Mouse (Mus musculus) heart, embryonic 16.5 days (tissue): Measurements from ENCODE around the gene Serpinf2. TPM values are rescaled to one million over a fixed set of nuclear protein-coding genes. Genes with fewer than 3 reads are reported as not detected.

ENCODE experiments used
- ATAC-seq: fragments of 200-750 bp; cut with Nextera tagmentation; replicated peaks from 2 replicates; pipeline ENCODE4 v1.8.0; 2017; ENCODE audit warnings: moderate number of reproducible peaks; ENCODE audit not compliant: insufficient read depth, low FRiP score; ENCODE audit errors: extremely low read depth
- H3K27ac ChIP-seq: fragments of 300-500 bp; sonication (generic); 2 replicates; pipeline ENCODE4 v1.5.1; 2014; ENCODE audit warnings: mild to moderate bottlenecking, low read length, control low read depth, moderate library complexity
- H3K27me3 ChIP-seq: fragments of 300-500 bp; sonication (generic); 2 replicates; pipeline ENCODE4 v1.6.1; 2014; ENCODE audit warnings: low read length, mixed read lengths; ENCODE audit not compliant: control insufficient read depth, insufficient read depth
- H3K36me3 ChIP-seq: fragments of 300-500 bp; sonication (generic); 2 replicates; pipeline ENCODE4 v1.6.1; 2014; ENCODE audit not compliant: control insufficient read depth, insufficient read depth
- H3K4me1 ChIP-seq: fragments of 300-500 bp; sonication (generic); 2 replicates; pipeline ENCODE4 v1.6.1; 2014; ENCODE audit warnings: low read length, mixed read lengths; ENCODE audit not compliant: control insufficient read depth, insufficient read depth
- H3K4me2 ChIP-seq: fragments of 300-500 bp; sonication (generic); 2 replicates; pipeline ENCODE4 v1.6.1; 2014; ENCODE audit warnings: low read depth, mild to moderate bottlenecking, control low read depth, low read length
- H3K4me3 ChIP-seq: fragments of 300-500 bp; sonication (generic); 2 replicates; pipeline ENCODE4 v1.5.1; 2014; ENCODE audit warnings: mild to moderate bottlenecking, control low read depth, low read length
- H3K9ac ChIP-seq: fragments of 300-500 bp; sonication (generic); 2 replicates; pipeline ENCODE4 v1.6.1; 2014; ENCODE audit warnings: low read length, control low read depth
- H3K9me3 ChIP-seq: fragments of 300-500 bp; sonication (generic); replicated peaks from 2 replicates; pipeline ENCODE4 v1.6.1; 2016; ENCODE audit warnings: low read length; ENCODE audit not compliant: control insufficient read depth
- WGBS: fragments of 180-500 bp; shearing (Covaris S2); extraction: QIAGEN DNeasy Blood & Tissue Kit; methylation state at CpG from one replicate; pipeline ENCODE4 v1.1.7; 2014; 5-methylcytosine and 5-hydroxymethylcytosine counted together
- polyA plus RNA-seq: library from polyadenylated mRNA; unstranded; fragments of >200 nt; fragmentation: Nextera tagmentation; extraction: Ambion mirVana; gene quantifications from 2 replicates; pipeline ENCODE4 v1.2.1, GENCODE M21; 2015

The Serpinf2 gene
- polyA plus RNA-seq, 1 experiment from 2014 or later = 0.75 TPM

- no peaks in the 10 kb centered on the region for H3K36me3 ChIP-seq
- no peaks in the 10 kb centered on the region for H3K27me3 ChIP-seq
- H3K4me3 ChIP-seq = no peak overlapping the region
- H3K27ac ChIP-seq = no peak overlapping the region
- no peak overlapping the region for H3K9ac ChIP-seq
- H3K4me1 ChIP-seq = no peaks in the 10 kb centered on the region
- WGBS = 87% methylated on average over 3 of the region's 3 CpGs
- H3K4me2 ChIP-seq = no peak overlapping the region
- H3K9me3 ChIP-seq = no peaks in the 10 kb centered on the region
- no peak for ATAC-seq
Observed at GRCm38 (mm10) chr11:75424459-75424858, 14.9 kb downstream of the Serpinf2 start.

GRCm38 (mm10) chr11:75424033-75424432 lies 15.4 kb downstream of the Serpinf2 start:
- H3K9me3 ChIP-seq = no peaks in the 10 kb centered on the region
- H3K4me2 ChIP-seq = no peak overlapping the region
- no peak for ATAC-seq
- no peaks in the 10 kb centered on the region for H3K36me3 ChIP-seq
- H3K27ac ChIP-seq = no peak overlapping the region
- no peaks in the 10 kb centered on the region for H3K27me3 ChIP-seq
- no peak overlapping the region for H3K9ac ChIP-seq
- WGBS = 82% methylated on average over 9 of the region's 9 CpGs
- no peak overlapping the region for H3K4me3 ChIP-seq
- H3K4me1 ChIP-seq = no peaks in the 10 kb centered on the region

GRCm38 (mm10) chr11:75423091-75423490 lies 16.3 kb downstream of the Serpinf2 start:
- Histone ChIP-seq H3K9me3 (no peaks in the 10 kb centered on the region), H3K4me2 (no peak overlapping the region), H3K27ac (no peak overlapping the region), H3K4me1 (no peaks in the 10 kb centered on the region), H3K36me3 (no peaks in the 10 kb centered on the region), H3K4me3 (no peak overlapping the region), H3K9ac (no peak overlapping the region), H3K27me3 (no peaks in the 10 kb centered on the region)
- WGBS = 82% methylated on average over 3 of the region's 3 CpGs
- ATAC-seq = no peak

- no peak for ATAC-seq
Observed at GRCm38 (mm10) chr11:75422013-75422792, 17.2 kb downstream of the Serpinf2 start, which contains the start of gene Serpinf1. Serpinf1 (minus strand) TSS chr11:75422701.

GRCm38 (mm10) chr11:75421375-75422012 lies 17.9 kb downstream of the Serpinf2 start:
- H3K27ac ChIP-seq = no peak overlapping the region
- no peak for ATAC-seq
- 54% methylated on average over 6 of the region's 6 CpGs for WGBS

More at GRCm38 (mm10) chr11:75422013-75422792, 17.2 kb downstream of the Serpinf2 start, which contains the start of gene Serpinf1:
- Histone ChIP-seq H3K4me2 (peak within 1 kb of the TSS; percentile 35), H3K27ac (no peak within 1 kb of the TSS), H3K9ac (peak within 1 kb of the TSS; percentile 35), H3K4me3 (peak within 1 kb of the TSS; percentile 38), H3K36me3 (no peaks in the 10 kb centered on the region), H3K4me1 (no peaks in the 10 kb centered on the region), H3K9me3 (no peaks in the 10 kb centered on the region), H3K27me3 (no peaks in the 10 kb centered on the region)
- 42% methylated on average over 10 of the region's 10 CpGs for WGBS

GRCm38 (mm10) chr11:75420810-75421374 lies 18.5 kb downstream of the Serpinf2 start:
- Histone ChIP-seq H3K4me2 (no peak overlapping the region), H3K27me3 (no peaks in the 10 kb centered on the region), H3K27ac (no peak overlapping the region), H3K36me3 (no peaks in the 10 kb centered on the region), H3K9ac (no peak overlapping the region), H3K4me1 (no peaks in the 10 kb centered on the region), H3K4me3 (no peak overlapping the region), H3K9me3 (no peaks in the 10 kb centered on the region)
- 62% methylated on average over 5 of the region's 5 CpGs for WGBS
- ATAC-seq = no peak

More at GRCm38 (mm10) chr11:75421375-75422012, 17.9 kb downstream of the Serpinf2 start:
- Histone ChIP-seq H3K4me3 (peak overlapping the region; percentile 38), H3K4me2 (peak overlapping the region; percentile 35), H3K27me3 (no peaks in the 10 kb centered on the region), H3K9ac (no peak overlapping the region; the same call in 1 of the 2 replicates), H3K4me1 (no peaks in the 10 kb centered on the region), H3K9me3 (no peaks in the 10 kb centered on the region), H3K36me3 (no peaks in the 10 kb centered on the region)

GRCm38 (mm10) chr11:75420037-75420436 lies 19.4 kb downstream of the Serpinf2 start:
- WGBS = 77% methylated on average over 7 of the region's 7 CpGs
- no peak overlapping the region for H3K4me2 ChIP-seq
- H3K4me3 ChIP-seq = no peak overlapping the region
- H3K27ac ChIP-seq = no peak overlapping the region
- H3K4me1 ChIP-seq = peaks cover 2% of the 10 kb centered on the region; the same call in 1 of the 2 replicates
- no peaks in the 10 kb centered on the region for H3K9me3 ChIP-seq
- H3K27me3 ChIP-seq = no peaks in the 10 kb centered on the region
- no peak for ATAC-seq
- H3K9ac ChIP-seq = no peak overlapping the region
- no peaks in the 10 kb centered on the region for H3K36me3 ChIP-seq

GRCm38 (mm10) chr11:75415994-75416393 lies 23.4 kb downstream of the Serpinf2 start:
- Histone ChIP-seq H3K27ac (no peak overlapping the region), H3K9ac (no peak overlapping the region), H3K27me3 (no peaks in the 10 kb centered on the region), H3K9me3 (no peaks in the 10 kb centered on the region), H3K4me2 (no peak overlapping the region), H3K36me3 (no peaks in the 10 kb centered on the region), H3K4me1 (peaks cover 2% of the 10 kb centered on the region; the same call in 1 of the 2 replicates), H3K4me3 (no peak overlapping the region)
- ATAC-seq = no peak
- 67% methylated on average over 13 of the region's 13 CpGs for WGBS

- Histone ChIP-seq H3K4me3 (no peak overlapping the region), H3K36me3 (no peaks in the 10 kb centered on the region), H3K27ac (no peak overlapping the region), H3K9ac (no peak overlapping the region), H3K27me3 (no peaks in the 10 kb centered on the region), H3K9me3 (no peaks in the 10 kb centered on the region), H3K4me1 (peaks cover 2% of the 10 kb centered on the region; the same call in 1 of the 2 replicates), H3K4me2 (no peak overlapping the region)
- no peak for ATAC-seq
- 49% methylated on average over 7 of the region's 7 CpGs for WGBS
Observed at GRCm38 (mm10) chr11:75415096-75415495, 24.3 kb downstream of the Serpinf2 start.
